Mouse (Mus musculus) kidney, postnatal 0 days (tissue): ENCODE data around the gene Stim2. TPM values are rescaled to one million over a fixed set of nuclear protein-coding genes. Genes with fewer than 3 reads are reported as not detected.
A peak's percentile ranks its signal among the peaks of the same experiment; 100 is the strongest.

Experiments
- ATAC-seq: fragments of 200-750 bp; cut with Nextera tagmentation; replicated peaks from 2 replicates; pipeline ENCODE4 v1.8.0; 2017; ENCODE audit warnings: low read depth, moderate number of reproducible peaks, moderate TSS enrichment, moderate library complexity; ENCODE audit not compliant: low FRiP score
- DNase-seq: peaks from one replicate; pipeline ENCODE4 v3.0.0-alpha.2; 2016; ENCODE audit warnings: low spot score
- H3K27ac ChIP-seq: fragments of 300-500 bp; sonication (generic); 2 replicates; pipeline ENCODE4 v1.5.1; 2014; ENCODE audit warnings: mild to moderate bottlenecking
- H3K27me3 ChIP-seq: fragments of 300-500 bp; sonication (generic); 2 replicates; pipeline ENCODE4 v1.6.1; 2014; ENCODE audit warnings: low read length, mixed read lengths; ENCODE audit not compliant: insufficient read depth
- H3K36me3 ChIP-seq: fragments of 300-500 bp; sonication (generic); 2 replicates; pipeline ENCODE4 v1.6.1; 2014; ENCODE audit warnings: low read length, mixed read lengths; ENCODE audit not compliant: insufficient read depth
- H3K4me1 ChIP-seq: fragments of 300-500 bp; sonication (generic); replicated peaks from 2 replicates; pipeline ENCODE4 v1.6.1; 2014; ENCODE audit warnings: antibody characterized with exemption, low read length, mixed read lengths; ENCODE audit not compliant: insufficient read depth
- H3K4me2 ChIP-seq: fragments of 300-500 bp; sonication (generic); 2 replicates; pipeline ENCODE4 v1.6.1; 2014; ENCODE audit warnings: mild to moderate bottlenecking, low read length, moderate library complexity, mixed read lengths
- H3K4me3 ChIP-seq: fragments of 300-500 bp; sonication (generic); replicated peaks from 2 replicates; pipeline ENCODE4 v1.5.1; 2014; ENCODE audit warnings: low read depth, low read length
- H3K9ac ChIP-seq: fragments of 300-500 bp; sonication (generic); 2 replicates; pipeline ENCODE4 v1.6.1; 2014; ENCODE audit warnings: low read depth, low read length
- H3K9me3 ChIP-seq: fragments of 300-500 bp; sonication (generic); replicated peaks from 2 replicates; pipeline ENCODE4 v1.6.1; 2016; ENCODE audit warnings: low read length, inconsistent platforms, mixed read lengths
- CTCF ChIP-seq: IDR thresholded peaks from 2 replicates; pipeline ENCODE4 v1.5.1; 2016; ENCODE audit warnings: antibody characterized with exemption, low read depth, mild to moderate bottlenecking, moderate library complexity
- whole genome bisulfite sequencing: fragments of 180-500 bp; shearing (Covaris S2); extraction: QIAGEN DNeasy Blood & Tissue Kit; methylation state at CpG from one replicate; pipeline ENCODE4 v1.1.7; 2014; 5-methylcytosine and 5-hydroxymethylcytosine counted together
- polyA plus RNA-seq: library from polyadenylated mRNA; unstranded; fragments of >200 nt; fragmentation: Nextera tagmentation; extraction: Ambion mirVana; gene quantifications from 2 replicates; pipeline ENCODE4 v1.2.1, GENCODE M21; 2015

Stim2 gene
- polyA plus RNA-seq = 21.4 and 24.2 TPM in 2 replicates

GRCm38 (mm10) chr5:53998146-53998742 is at the start of gene Stim2:
Gene Stim2, plus strand, starts transcription at chr5:53998499.
- peak within 1 kb of the TSS; percentile 92 for H3K27ac ChIP-seq
- no peaks in the 10 kb centered on the region for H3K36me3 ChIP-seq
- under 1% methylated on average over 41 of the region's 71 CpGs for WGBS
- H3K4me3 ChIP-seq = peak within 1 kb of the TSS; percentile 95
- peak; percentile 96 for DNase-seq
- no peaks in the 10 kb centered on the region for H3K9me3 ChIP-seq
- peak; percentile 31; the same call in 1 of the 2 replicates for TF ChIP-seq CTCF
- ATAC-seq = peak; percentile 96
- H3K4me1 ChIP-seq = peaks cover 5% of the 10 kb centered on the region; the same call in 1 of the 2 replicates
- H3K4me2 ChIP-seq = peak within 1 kb of the TSS; percentile 78
- no peaks in the 10 kb centered on the region for H3K27me3 ChIP-seq
- peak within 1 kb of the TSS; percentile 93 for H3K9ac ChIP-seq

- Histone ChIP-seq H3K27me3 (no peaks in the 10 kb centered on the region), H3K9me3 (no peaks in the 10 kb centered on the region), H3K36me3 (no peaks in the 10 kb centered on the region), H3K4me2 (no peak overlapping the region), H3K27ac (peak overlapping the region; percentile 79), H3K4me3 (no peak overlapping the region), H3K9ac (no peak overlapping the region), H3K4me1 (peaks cover 4% of the 10 kb centered on the region)
- DNase-seq (peak; percentile 62), ATAC-seq (no peak)
- TF ChIP-seq CTCF = no peak
- WGBS = 71% methylated on average over 8 of the region's 8 CpGs
These were observed 49.6 kb upstream of the Stim2 start for GRCm38 (mm10) chr5:53948606-53949266.

GRCm38 (mm10) chr5:53950189-53950588 is 48.1 kb upstream of the Stim2 start:
- ATAC-seq (no peak), DNase-seq (no peak)
- WGBS = 53% methylated on average over 7 of the region's 7 CpGs
- Histone ChIP-seq H3K27me3 (no peaks in the 10 kb centered on the region), H3K4me2 (no peak overlapping the region), H3K27ac (peak overlapping the region; percentile 47; the same call in 1 of the 2 replicates), H3K4me3 (no peak overlapping the region), H3K9ac (no peak overlapping the region), H3K9me3 (no peaks in the 10 kb centered on the region), H3K4me1 (peaks cover 4% of the 10 kb centered on the region), H3K36me3 (no peaks in the 10 kb centered on the region)
- no peak for TF ChIP-seq CTCF

- H3K9ac ChIP-seq = no peak overlapping the region
- no peak for TF ChIP-seq CTCF
- H3K4me2 ChIP-seq = no peak overlapping the region
- no peak overlapping the region for H3K27ac ChIP-seq
- H3K27me3 ChIP-seq = no peaks in the 10 kb centered on the region
- H3K4me3 ChIP-seq = no peak overlapping the region
- DNase-seq (no peak), ATAC-seq (no peak)
- no peaks in the 10 kb centered on the region for H3K4me1 ChIP-seq
- no peaks in the 10 kb centered on the region for H3K9me3 ChIP-seq
- no peaks in the 10 kb centered on the region for H3K36me3 ChIP-seq
These were observed 45.1 kb upstream of the Stim2 start for GRCm38 (mm10) chr5:53953216-53953615.

- no peak for ATAC-seq
- TF ChIP-seq CTCF = no peak
- WGBS = 72% methylated on average over 2 of the region's 2 CpGs
These were observed 44.5 kb upstream of the Stim2 start for GRCm38 (mm10) chr5:53953797-53954196.

GRCm38 (mm10) chr5:53955966-53956365 is 42.3 kb upstream of the Stim2 start:
- 57% methylated on average over 2 of the region's 2 CpGs for WGBS
- Histone ChIP-seq H3K4me1 (peaks cover 1% of the 10 kb centered on the region; the same call in 1 of the 2 replicates), H3K36me3 (no peaks in the 10 kb centered on the region), H3K4me2 (no peak overlapping the region), H3K9me3 (no peaks in the 10 kb centered on the region), H3K9ac (no peak overlapping the region), H3K27ac (no peak overlapping the region), H3K27me3 (no peaks in the 10 kb centered on the region), H3K4me3 (no peak overlapping the region)
- ATAC-seq = no peak
- DNase-seq = no peak
- no peak for TF ChIP-seq CTCF

More at GRCm38 (mm10) chr5:53953797-53954196, 44.5 kb upstream of the Stim2 start:
- Histone ChIP-seq H3K36me3 (no peaks in the 10 kb centered on the region), H3K4me3 (no peak overlapping the region), H3K27ac (no peak overlapping the region), H3K27me3 (no peaks in the 10 kb centered on the region), H3K9ac (no peak overlapping the region), H3K4me2 (no peak overlapping the region), H3K9me3 (no peaks in the 10 kb centered on the region), H3K4me1 (no peaks in the 10 kb centered on the region)
- DNase-seq = no peak
